Mouse (Mus musculus) liver, embryonic 11.5 days (tissue): ENCODE results near the gene Ormdl1. TPM values are rescaled to one million over a fixed set of nuclear protein-coding genes. Genes with fewer than 3 reads are reported as not detected.
A peak's percentile ranks its signal among the peaks of the same experiment; 100 is the strongest.
"Not testable (repeated sequence)": the region's sequence is repeated elsewhere in the genome, so short reads cannot be mapped to it uniquely, and the experiment has no call there.

Experiments
- ATAC-seq: fragments of 200-750 bp; cut with Nextera tagmentation; replicated peaks from 2 replicates; pipeline ENCODE4 v1.8.0; 2017; ENCODE audit warnings: moderate number of reproducible peaks, mild to moderate bottlenecking, moderate TSS enrichment, moderate library complexity; ENCODE audit not compliant: low FRiP score
- DNase-seq: peaks from one replicate; pipeline ENCODE4 v3.0.0-alpha.2; 2017; ENCODE audit warnings: low spot score
- H3K27ac ChIP-seq: fragments of 300-500 bp; sonication (generic); 2 replicates; pipeline ENCODE4 v1.5.1; 2014; ENCODE audit warnings: mild to moderate bottlenecking, low read depth, low read length, control low read depth
- H3K27me3 ChIP-seq: fragments of 300-500 bp; sonication (generic); replicated peaks from 2 replicates; pipeline ENCODE4 v1.6.1; 2014; ENCODE audit warnings: low read length, mixed read lengths; ENCODE audit not compliant: control insufficient read depth, insufficient read depth
- H3K36me3 ChIP-seq: fragments of 300-500 bp; sonication (generic); 2 replicates; pipeline ENCODE4 v1.6.1; 2014; ENCODE audit warnings: mild to moderate bottlenecking, low read length, moderate library complexity, mixed read lengths; ENCODE audit not compliant: control insufficient read depth, insufficient read depth
- H3K4me1 ChIP-seq: fragments of 300-500 bp; sonication (generic); replicated peaks from 2 replicates; pipeline ENCODE4 v1.6.1; 2014; ENCODE audit warnings: low read length, mixed read lengths; ENCODE audit not compliant: control insufficient read depth, insufficient read depth
- H3K4me2 ChIP-seq: fragments of 300-500 bp; sonication (generic); 2 replicates; pipeline ENCODE4 v1.6.1; 2014; ENCODE audit warnings: mild to moderate bottlenecking, control low read depth, moderate library complexity
- H3K4me3 ChIP-seq: fragments of 300-500 bp; sonication (generic); 2 replicates; pipeline ENCODE4 v1.5.1; 2014; ENCODE audit warnings: low read depth, low read length, control low read depth
- H3K9ac ChIP-seq: fragments of 300-500 bp; sonication (generic); 2 replicates; pipeline ENCODE4 v1.6.1; 2014; ENCODE audit warnings: low read depth, low read length, control low read depth
- H3K9me3 ChIP-seq: fragments of 300-500 bp; sonication (generic); 2 replicates; pipeline ENCODE4 v1.6.1; 2016; ENCODE audit warnings: low read length, inconsistent platforms, mixed read lengths; ENCODE audit not compliant: control insufficient read depth
- WGBS: fragments of 180-500 bp; shearing (Covaris S2); extraction: QIAGEN DNeasy Blood & Tissue Kit; methylation state at CpG from one replicate; pipeline ENCODE4 v1.1.7; 2014; 5-methylcytosine and 5-hydroxymethylcytosine counted together
- polyA plus RNA-seq: library from polyadenylated mRNA; unstranded; fragments of >200 nt; fragmentation: Nextera tagmentation; extraction: Ambion mirVana; gene quantifications from 2 replicates; pipeline ENCODE4 v1.2.1, GENCODE M21; 2014

The Ormdl1 gene
- polyA plus RNA-seq, result 51.1 and 55.2 TPM in 2 replicates

GRCm38 (mm10) chr1:53296581-53297383, at the start of gene Ormdl1, which contains the start of the genes Pms1 and Gm28778:
TSS of gene Ormdl1 (plus strand) at chr1:53297095.
TSS of gene Pms1 (minus strand) at chr1:53297018.
TSS of gene Gm28778 (plus strand) at chr1:53297111.
- Histone ChIP-seq H3K4me3 (peak within 1 kb of the TSS; percentile 82), H3K9ac (peak within 1 kb of the TSS; percentile 82), H3K36me3 (no peaks in the 10 kb centered on the region), H3K4me1 (peaks cover 5% of the 10 kb centered on the region), H3K9me3 (no peaks in the 10 kb centered on the region), H3K27me3 (no peaks in the 10 kb centered on the region), H3K27ac (peak within 1 kb of the TSS; percentile 62), H3K4me2 (peak within 1 kb of the TSS; percentile 74)
- under 1% methylated on average over 66 of the region's 66 CpGs for WGBS
- ATAC-seq, result peak; percentile 100
- peak; percentile 89 for DNase-seq

- not testable (repeated sequence) for H3K36me3 ChIP-seq, H3K27ac ChIP-seq, H3K4me2 ChIP-seq, H3K9me3 ChIP-seq, H3K9ac ChIP-seq, H3K4me3 ChIP-seq, H3K4me1 ChIP-seq, DNase-seq, H3K27me3 ChIP-seq, ATAC-seq
Measured at GRCm38 (mm10) chr1:53264958-53265612, 31.8 kb upstream of the Ormdl1 start.

DNA sequence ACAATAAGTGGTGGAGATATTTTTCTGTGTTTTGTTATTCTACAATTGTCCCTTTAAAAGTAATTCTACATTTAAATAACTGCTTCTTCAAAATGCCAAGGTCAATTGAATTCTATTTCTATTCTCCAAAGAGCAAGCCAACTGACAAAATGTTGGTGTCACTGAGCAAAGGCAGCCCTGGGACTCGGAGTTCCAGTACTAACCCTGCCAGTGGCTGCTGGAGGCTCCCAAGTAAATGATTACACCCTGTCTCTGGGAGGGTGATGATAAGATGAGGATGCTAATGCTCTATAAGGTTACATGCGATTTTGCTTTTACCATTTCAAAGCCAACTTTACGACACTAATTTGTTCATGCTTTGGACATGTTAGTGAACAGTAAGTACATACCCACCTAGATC, 27.0 kb upstream of the Ormdl1 start:
- 76% methylated on average over 3 of the region's 3 CpGs for WGBS

GRCm38 (mm10) chr1:53272646-53273045, 24.2 kb upstream of the Ormdl1 start:
- DNase-seq (no peak), ATAC-seq (no peak)
- peaks cover 2% of the 10 kb centered on the region; the same call in 1 of the 2 replicates for H3K36me3 ChIP-seq
- no peak overlapping the region for H3K27ac ChIP-seq
- H3K27me3 ChIP-seq, result no peaks in the 10 kb centered on the region
- no peaks in the 10 kb centered on the region for H3K9me3 ChIP-seq
- H3K4me1 ChIP-seq, result no peaks in the 10 kb centered on the region
- H3K4me2 ChIP-seq, result no peak overlapping the region
- H3K4me3 ChIP-seq, result no peak overlapping the region
- H3K9ac ChIP-seq, result no peak overlapping the region

More for the DNA sequence above, 27.0 kb upstream of the Ormdl1 start:
- no peaks in the 10 kb centered on the region for H3K4me1 ChIP-seq
- no peaks in the 10 kb centered on the region for H3K27me3 ChIP-seq
- H3K27ac ChIP-seq, result no peak overlapping the region
- H3K4me2 ChIP-seq, result no peak overlapping the region
- no peak overlapping the region for H3K9ac ChIP-seq
- ATAC-seq (no peak), DNase-seq (no peak)
- no peaks in the 10 kb centered on the region for H3K9me3 ChIP-seq
- peaks cover 2% of the 10 kb centered on the region; the same call in 1 of the 2 replicates for H3K36me3 ChIP-seq
- H3K4me3 ChIP-seq, result no peak overlapping the region

DNA sequence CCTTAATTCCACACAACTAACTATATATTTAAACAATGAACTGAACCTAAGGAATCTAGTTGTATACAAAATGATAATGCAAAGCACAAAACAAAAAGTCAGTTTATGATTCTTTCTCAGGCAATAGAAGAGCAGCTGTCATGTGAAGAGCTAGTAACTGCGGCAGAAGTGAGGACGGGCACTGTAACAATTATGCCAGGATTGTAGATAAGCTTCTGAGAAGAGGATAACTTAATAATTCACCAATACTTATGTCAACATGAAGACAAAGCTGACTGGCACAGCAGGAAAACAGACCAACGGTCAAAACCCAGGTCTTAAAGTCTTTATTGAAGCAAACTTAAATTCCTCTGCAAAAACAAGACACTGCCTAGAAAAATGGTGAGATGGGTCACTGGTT, 5.7 kb upstream of the Ormdl1 start:
- WGBS, result 82% methylated on average over 3 of the region's 3 CpGs
- Histone ChIP-seq H3K4me3 (no peak overlapping the region), H3K9me3 (no peaks in the 10 kb centered on the region), H3K27me3 (no peaks in the 10 kb centered on the region), H3K4me1 (no peaks in the 10 kb centered on the region), H3K27ac (no peak overlapping the region), H3K9ac (no peak overlapping the region), H3K36me3 (no peaks in the 10 kb centered on the region), H3K4me2 (no peak overlapping the region)
- ATAC-seq (no peak), DNase-seq (no peak)

GRCm38 (mm10) chr1:53300506-53300905, 3.6 kb downstream of the Ormdl1 start:
- H3K4me1 ChIP-seq, result peaks cover 5% of the 10 kb centered on the region
- WGBS, result 80% methylated on average over 4 of the region's 4 CpGs

DNA sequence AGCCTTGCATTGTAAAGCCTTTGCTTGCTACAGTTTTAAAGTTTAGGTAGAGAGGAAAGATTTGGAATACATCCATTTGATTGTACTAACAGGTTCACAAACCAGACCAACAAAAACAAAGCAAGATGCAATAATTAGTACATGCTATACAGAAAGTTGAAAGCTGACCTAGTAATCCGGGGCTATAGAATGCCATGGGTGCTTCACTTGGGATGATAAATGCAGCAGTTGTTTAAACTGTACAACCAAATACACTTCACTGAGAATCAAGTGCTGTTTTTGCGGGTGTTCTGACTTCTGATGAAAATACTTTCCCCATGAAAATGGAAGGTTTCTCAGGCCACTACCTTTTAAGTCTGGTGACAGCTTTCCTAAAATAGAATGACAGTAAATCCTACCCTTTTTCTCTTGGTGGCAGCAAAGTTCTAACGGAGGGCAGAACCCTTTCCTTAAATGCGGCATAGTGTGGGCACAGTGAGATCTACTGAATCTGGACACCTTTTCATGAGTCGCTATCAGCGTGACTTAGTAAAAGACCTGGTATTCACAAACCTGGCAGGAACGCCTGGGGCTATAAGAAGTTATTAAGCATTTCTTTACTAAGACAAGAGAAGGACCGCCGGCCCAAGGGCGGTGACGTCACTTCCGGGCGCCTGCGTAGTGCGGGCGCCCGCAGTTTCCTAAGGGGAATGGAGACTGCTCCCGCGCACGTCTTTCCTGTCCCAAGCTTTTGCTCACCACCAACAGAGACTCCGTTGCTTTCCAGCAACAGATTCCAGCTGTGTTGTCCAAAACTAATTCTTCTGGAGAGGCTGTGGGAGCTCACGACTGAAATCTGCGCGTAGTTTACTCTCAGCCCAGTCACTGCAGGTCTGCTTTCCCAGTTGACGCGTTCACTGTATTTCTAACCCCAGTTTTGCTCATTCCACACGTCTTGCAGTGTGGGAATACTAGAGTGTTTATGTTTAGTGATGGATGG, 16.4 kb downstream of the Ormdl1 start, which contains the start of gene Osgepl1:
Osgepl1 (plus strand) TSS at position 636 of the 979 bp plus-strand sequence.
- Histone ChIP-seq H3K9me3 (no peaks in the 10 kb centered on the region), H3K36me3 (peaks cover 8% of the 10 kb centered on the region), H3K27ac (peak within 1 kb of the TSS; percentile 66), H3K4me2 (peak within 1 kb of the TSS; percentile 64), H3K27me3 (no peaks in the 10 kb centered on the region), H3K4me3 (peak within 1 kb of the TSS; percentile 67), H3K9ac (peak within 1 kb of the TSS; percentile 75), H3K4me1 (no peaks in the 10 kb centered on the region)
- ATAC-seq (peak; percentile 94), DNase-seq (peak; percentile 82)
- 3% methylated on average over 27 of the region's 27 CpGs for WGBS

More at GRCm38 (mm10) chr1:53300506-53300905, 3.6 kb downstream of the Ormdl1 start:
- ATAC-seq (no peak), DNase-seq (no peak)
- Histone ChIP-seq H3K9ac (no peak overlapping the region), H3K36me3 (peaks cover 2% of the 10 kb centered on the region; the same call in 1 of the 2 replicates), H3K4me2 (no peak overlapping the region), H3K27me3 (no peaks in the 10 kb centered on the region), H3K9me3 (no peaks in the 10 kb centered on the region), H3K27ac (no peak overlapping the region), H3K4me3 (no peak overlapping the region)
